In genomic region chrX:77796238-77796835, GRCm38 (mm10) we compare ENCODE assay signal across 8 mouse cellular contexts. TPM values are rescaled to one million over a fixed set of nuclear protein-coding genes. Genes with fewer than 3 reads are reported as not detected.
DNase-seq lines count a peak whose midpoint lies in the region; ATAC-seq and TF ChIP-seq lines count a peak whose summit lies in the region.

Prkx (minus strand) TSS chrX:77796278.

- peak within 1 kb of the TSS; percentile 92 for H3K4me3 ChIP-seq in testis, adult 2 months (ENCODE audit: control insufficient read depth, low read depth, low read length)
- peak within 1 kb of the TSS; percentile 64 for H3K4me3 ChIP-seq in heart, embryonic 10.5 days
- H3K4me3 ChIP-seq in lung, embryonic 16.5 days (ENCODE audit: low read length): peak within 1 kb of the TSS; percentile 68

- H3K27ac ChIP-seq in testis, adult 2 months (ENCODE audit: control insufficient read depth, insufficient read depth, low read depth, low read length): peak within 1 kb of the TSS; percentile 81
- peak within 1 kb of the TSS; percentile 88 for H3K27ac ChIP-seq in heart, embryonic 10.5 days
- peak within 1 kb of the TSS; percentile 92 for H3K27ac ChIP-seq in lung, embryonic 16.5 days (ENCODE audit: low read length)

- TF ChIP-seq CTCF in testis, adult 2 months (IDR thresholded peaks at IDR 0.05; ENCODE audit: control insufficient read depth, insufficient read depth, insufficient replicate concordance, low read depth, low read length): no peak
- no peak for TF ChIP-seq CTCF in brain, embryonic 14.5 days (IDR thresholded peaks at IDR 0.05; ENCODE audit: borderline replicate concordance, extremely low read depth, insufficient read depth, insufficient read length)

- peak within 1 kb of the TSS; percentile 67 for H3K4me2 ChIP-seq in lung, embryonic 16.5 days (ENCODE audit: low read depth, low read length)

- WGBS in heart, embryonic 10.5 days: 25% methylated on average over 18 of the region's 19 CpGs
- WGBS in lung, embryonic 16.5 days: 22% methylated on average over 17 of the region's 19 CpGs

- no peaks in the 10 kb centered on the region; the same call in 1 of the 2 replicates for H3K4me1 ChIP-seq in testis, adult 2 months (ENCODE audit: control insufficient read depth, insufficient read depth, low read length)
- H3K4me1 ChIP-seq in heart, embryonic 10.5 days: 0 out of 2 replicates have a peak, but pooled peaks cover 5% of the 10 kb centered on the region
- H3K4me1 ChIP-seq in lung, embryonic 16.5 days (replicated peaks; ENCODE audit: control insufficient read depth, insufficient read depth, low read length): peaks cover 3% of the 10 kb centered on the region; the same call in 1 of the 2 replicates

- peak; percentile 75 for ATAC-seq in lung, embryonic 16.5 days (ENCODE audit: low read depth)

- no peaks in the 10 kb centered on the region for H3K36me3 ChIP-seq in testis, adult 2 months (ENCODE audit: control insufficient read depth, insufficient read depth, low read length)
- no peaks in the 10 kb centered on the region for H3K36me3 ChIP-seq in heart, embryonic 10.5 days
- no peaks in the 10 kb centered on the region for H3K36me3 ChIP-seq in lung, embryonic 16.5 days (ENCODE audit: control insufficient read depth, insufficient read depth, low read length)

- H3K27me3 ChIP-seq in testis, adult 2 months (ENCODE audit: control insufficient read depth, insufficient read depth, low read length): no peaks in the 10 kb centered on the region
- H3K27me3 ChIP-seq in heart, embryonic 10.5 days (ENCODE audit: insufficient read depth, poor library complexity, severe bottlenecking): no peaks in the 10 kb centered on the region
- H3K27me3 ChIP-seq in lung, embryonic 16.5 days (ENCODE audit: control insufficient read depth, insufficient read depth, low read depth, low read length): no peaks in the 10 kb centered on the region

- no peaks in the 10 kb centered on the region for H3K9me3 ChIP-seq in heart, embryonic 10.5 days
- H3K9me3 ChIP-seq in lung, embryonic 16.5 days (ENCODE audit: control insufficient read depth, low read length): no peaks in the 10 kb centered on the region

- H3K9ac ChIP-seq in lung, embryonic 16.5 days (ENCODE audit: low read length): peak within 1 kb of the TSS; percentile 72

- TF ChIP-seq POLR2A in testis, adult 2 months (IDR thresholded peaks at IDR 0.05; ENCODE audit: control insufficient read depth, low read depth, low read length): no peak
- no peak for TF ChIP-seq POLR2A in brain, embryonic 14.5 days (IDR thresholded peaks at IDR 0.05; ENCODE audit: borderline replicate concordance, extremely low read depth, insufficient read depth, insufficient read length, poor library complexity, severe bottlenecking)

- no peak for DNase-seq in testis, postnatal 10 days (ENCODE audit: low spot score)
- DNase-seq in brain, embryonic 14.5 days (ENCODE audit: low read depth): peak; percentile 87
- no peak for DNase-seq in heart, embryonic 10.5 days (ENCODE audit: low spot score)
- DNase-seq in kidney, adult 8-10 months: peak; percentile 58 to 70
- DNase-seq in retina, embryonic 14.5 days (ENCODE audit: low spot score): peak; percentile 58
- DNase-seq in c-Kit-positive CD71-positive TER-119-positive erythroid progenitor cells, embryonic 14.5 days (ENCODE audit: low spot score): no peak

RNA-seq across cellular contexts. Expression of gene Prkx, which starts in this region (rescaled TPM):
- polyA plus RNA-seq in testis, adult 2 months (2012; rRNA removed): 1.6 and 2.4 TPM in 2 replicates
- polyA plus RNA-seq in brain, embryonic 14.5 days (2012; rRNA removed): 19.8 and 22.3 TPM in 2 replicates
- 9.4 and 9.8 TPM in 2 replicates for polyA plus RNA-seq in heart, embryonic 10.5 days (2016; fragmentation: Nextera tagmentation; extraction: Ambion mirVana)
- polyA plus RNA-seq in lung, embryonic 16.5 days (2015; fragmentation: Nextera tagmentation; extraction: Ambion mirVana): 13.4 and 14.3 TPM in 2 replicates

Comparison
In these comparisons a context has a peak if more than half of its experiments do, and no peak if none do; other contexts are left out.
1. DNase-seq: peak in brain, embryonic 14.5 days (single experiment), kidney, adult 8-10 months (2 of 2) and retina, embryonic 14.5 days (single experiment); none in testis, postnatal 10 days (single experiment), heart, embryonic 10.5 days (single experiment) and c-Kit-positive CD71-positive TER-119-positive erythroid progenitor cells, embryonic 14.5 days (single experiment).
2. Peak in every context shown above with its lines, with median percentiles within 50 percentile points of each other: H3K27ac ChIP-seq and H3K4me3 ChIP-seq.